Mouse (Mus musculus) liver, embryonic 16.5 days (tissue): ENCODE data around the gene Oaf. TPM values are rescaled to one million over a fixed set of nuclear protein-coding genes. Genes with fewer than 3 reads are reported as not detected.
A peak's percentile ranks its signal among the peaks of the same experiment; 100 is the strongest.

ENCODE experiments used
- ATAC-seq: fragments of 200-750 bp; cut with Nextera tagmentation; 2 replicates; pipeline ENCODE4 v1.8.0; 2017; ENCODE audit warnings: low read depth, mild to moderate bottlenecking, moderate number of reproducible peaks, moderate library complexity
- H3K27ac ChIP-seq: fragments of 300-500 bp; sonication (generic); 2 replicates; pipeline ENCODE4 v1.5.1; 2014; ENCODE audit warnings: mild to moderate bottlenecking, low read length
- H3K27me3 ChIP-seq: fragments of 300-500 bp; sonication (generic); 2 replicates; pipeline ENCODE4 v1.6.1; 2014; ENCODE audit warnings: low read depth, low read length, mixed read lengths; ENCODE audit not compliant: control insufficient read depth, insufficient read depth
- H3K36me3 ChIP-seq: fragments of 300-500 bp; sonication (generic); 2 replicates; pipeline ENCODE4 v1.6.1; 2014; ENCODE audit warnings: mild to moderate bottlenecking; ENCODE audit not compliant: control insufficient read depth, insufficient read depth
- H3K4me1 ChIP-seq: fragments of 300-500 bp; sonication (generic); 2 replicates; pipeline ENCODE4 v1.6.1; 2014; ENCODE audit warnings: low read depth, low read length, mixed read lengths; ENCODE audit not compliant: control insufficient read depth
- H3K4me2 ChIP-seq: fragments of 300-500 bp; sonication (generic); 2 replicates; pipeline ENCODE4 v1.6.1; 2014; ENCODE audit warnings: low read depth, low read length, mixed read lengths
- H3K4me3 ChIP-seq: fragments of 300-500 bp; sonication (generic); 2 replicates; pipeline ENCODE4 v1.5.1; 2014; ENCODE audit warnings: low read depth, mild to moderate bottlenecking, low read length
- H3K9ac ChIP-seq: fragments of 300-500 bp; sonication (generic); 2 replicates; pipeline ENCODE4 v1.6.1; 2014; ENCODE audit warnings: low read depth, low read length
- H3K9me3 ChIP-seq: fragments of 300-500 bp; sonication (generic); replicated peaks from 2 replicates; pipeline ENCODE4 v1.6.1; 2016; ENCODE audit warnings: low read length; ENCODE audit not compliant: control insufficient read depth
- WGBS: fragments of 180-500 bp; shearing (Covaris S2); extraction: QIAGEN DNeasy Blood & Tissue Kit; methylation state at CpG from one replicate; pipeline ENCODE4 v1.1.7; 2014; ENCODE audit not compliant: insufficient replicate concordance; 5-methylcytosine and 5-hydroxymethylcytosine counted together
- polyA plus RNA-seq: library from polyadenylated mRNA; unstranded; fragments of >200 nt; fragmentation: Nextera tagmentation; extraction: Ambion mirVana; gene quantifications from 2 replicates; pipeline ENCODE4 v1.2.1, GENCODE M21; 2015

The Oaf gene
- 24.4 and 29.0 TPM in 2 replicates for polyA plus RNA-seq

DNA sequence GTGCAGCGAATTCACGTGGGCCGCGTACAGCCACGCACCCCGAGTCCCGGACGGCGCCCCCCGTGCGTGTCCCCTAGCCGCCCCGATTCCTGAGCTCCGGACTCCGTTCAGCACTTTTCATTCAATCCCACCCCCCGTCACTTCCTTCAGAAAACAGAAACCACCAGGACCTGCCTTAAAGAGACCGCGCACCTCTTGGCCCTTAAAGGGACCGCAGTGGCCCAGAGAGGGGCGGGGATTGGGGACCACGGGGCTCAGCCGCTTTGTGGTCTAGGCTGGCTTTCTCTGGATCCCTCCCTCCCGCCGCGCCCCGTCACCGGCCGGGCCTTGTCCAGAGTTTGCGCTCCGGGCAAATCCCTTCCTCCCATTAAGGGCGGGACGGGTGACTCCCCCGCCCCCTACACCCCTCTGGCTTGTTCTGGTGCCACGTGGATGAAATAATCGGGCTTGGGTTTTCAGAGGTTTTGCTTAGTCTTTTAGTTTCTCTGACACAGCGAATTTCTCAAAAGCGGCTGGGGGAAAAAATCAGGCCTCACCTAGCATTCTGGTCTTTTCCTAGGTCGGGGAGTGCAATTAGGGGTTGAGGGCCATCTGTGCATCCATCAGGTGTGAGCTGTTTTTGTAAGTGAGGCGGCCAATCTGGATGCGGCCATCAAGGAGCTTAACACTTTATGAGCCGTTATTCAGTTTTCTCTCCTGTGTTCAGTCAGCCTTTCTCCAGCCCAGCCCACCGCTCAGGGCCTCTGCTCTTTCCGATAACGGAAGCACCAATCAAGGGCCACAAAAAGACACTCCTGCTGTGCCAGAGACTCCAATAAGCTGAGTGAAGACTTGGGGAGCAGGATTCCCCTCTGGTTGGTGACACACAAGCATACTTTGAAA is at the start of gene Oaf:
Gene Oaf, minus strand, starts transcription at position 200 of the 882 bp plus-strand sequence.
- H3K36me3 ChIP-seq = no peaks in the 10 kb centered on the region; the same call in 1 of the 2 replicates
- peaks cover 78% of the 10 kb centered on the region for H3K4me1 ChIP-seq
- H3K9ac ChIP-seq = peak within 1 kb of the TSS; percentile 86
- no peaks in the 10 kb centered on the region for H3K9me3 ChIP-seq
- H3K27me3 ChIP-seq = no peaks in the 10 kb centered on the region
- peak within 1 kb of the TSS; percentile 90 for H3K4me2 ChIP-seq
- H3K4me3 ChIP-seq = peak within 1 kb of the TSS; percentile 86
- H3K27ac ChIP-seq = peak within 1 kb of the TSS; percentile 92
- 1% methylated on average over 38 of the region's 44 CpGs for WGBS
- peak; percentile 81 for ATAC-seq

GRCm38 (mm10) chr9:43286870-43287269 is 47.2 kb upstream of the Oaf start:
- no peak overlapping the region for H3K4me2 ChIP-seq
- no peaks in the 10 kb centered on the region for H3K9me3 ChIP-seq
- H3K27me3 ChIP-seq = no peaks in the 10 kb centered on the region; the same call in 1 of the 2 replicates
- H3K27ac ChIP-seq = no peak overlapping the region
- ATAC-seq = no peak
- H3K4me3 ChIP-seq = no peak overlapping the region
- 1% methylated on average over 20 of the region's 20 CpGs for WGBS
- H3K36me3 ChIP-seq = no peaks in the 10 kb centered on the region
- H3K9ac ChIP-seq = no peak overlapping the region
- H3K4me1 ChIP-seq = no peaks in the 10 kb centered on the region

DNA sequence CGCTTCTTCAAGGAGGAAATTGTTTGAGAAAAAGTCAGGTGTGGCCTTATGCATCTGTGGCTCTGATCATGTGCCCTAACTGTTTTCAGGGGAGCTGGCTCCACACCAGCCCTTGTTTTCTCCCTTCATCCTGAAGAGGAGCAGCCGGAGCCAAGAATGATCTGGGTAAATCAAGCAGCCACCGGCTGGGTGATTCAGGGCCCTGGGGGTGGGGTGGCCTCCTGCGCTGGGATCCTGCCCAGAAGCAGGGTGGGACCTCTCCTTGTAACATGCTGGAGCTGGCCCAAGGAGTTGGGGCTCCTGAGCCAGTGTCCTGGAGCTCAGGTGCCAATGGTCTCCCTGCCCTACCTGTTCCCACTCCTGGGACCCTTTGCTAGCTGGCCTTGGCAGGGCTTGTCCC is 45.6 kb upstream of the Oaf start:
- H3K4me2 ChIP-seq = no peak overlapping the region
- WGBS = 68% methylated on average over 4 of the region's 4 CpGs
- H3K27ac ChIP-seq = no peak overlapping the region
- no peaks in the 10 kb centered on the region; the same call in 1 of the 2 replicates for H3K27me3 ChIP-seq
- H3K36me3 ChIP-seq = no peaks in the 10 kb centered on the region
- no peaks in the 10 kb centered on the region for H3K9me3 ChIP-seq
- H3K9ac ChIP-seq = no peak overlapping the region
- no peaks in the 10 kb centered on the region for H3K4me1 ChIP-seq
- no peak for ATAC-seq
- no peak overlapping the region for H3K4me3 ChIP-seq

GRCm38 (mm10) chr9:43284284-43284683 is 44.6 kb upstream of the Oaf start:
- WGBS = 10% methylated on average over 6 of the region's 6 CpGs
- H3K36me3 ChIP-seq = no peaks in the 10 kb centered on the region
- H3K9ac ChIP-seq = no peak overlapping the region
- no peaks in the 10 kb centered on the region; the same call in 1 of the 2 replicates for H3K27me3 ChIP-seq
- no peak overlapping the region for H3K27ac ChIP-seq
- H3K4me1 ChIP-seq = no peaks in the 10 kb centered on the region
- no peak overlapping the region for H3K4me2 ChIP-seq
- H3K4me3 ChIP-seq = no peak overlapping the region
- ATAC-seq = peak; percentile 74
- no peaks in the 10 kb centered on the region for H3K9me3 ChIP-seq

DNA sequence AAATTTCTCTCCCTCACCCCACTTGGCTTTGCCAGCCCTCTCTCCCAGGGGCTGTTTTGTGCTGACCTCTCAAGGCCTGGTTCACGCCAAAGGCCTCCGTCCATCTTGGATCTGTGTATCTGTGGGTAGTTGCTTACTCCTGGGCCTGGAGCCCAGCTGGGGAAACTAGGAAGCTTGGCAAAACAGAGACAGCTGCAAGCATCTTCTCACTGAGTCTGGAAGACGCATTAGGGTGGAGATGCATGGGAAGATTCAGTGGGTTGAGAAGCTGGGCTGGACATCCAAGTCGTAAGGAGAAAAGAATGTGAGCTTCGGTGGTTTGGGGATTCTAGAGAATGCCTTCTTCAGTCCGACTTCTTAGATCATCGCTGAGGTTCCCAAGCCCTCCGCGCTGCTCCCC is 34.0 kb upstream of the Oaf start:
- 51% methylated on average over 9 of the region's 9 CpGs for WGBS
- H3K9ac ChIP-seq = no peak overlapping the region
- H3K4me2 ChIP-seq = no peak overlapping the region
- peak overlapping the region; percentile 33; the same call in 1 of the 2 replicates for H3K27ac ChIP-seq
- no peaks in the 10 kb centered on the region for H3K9me3 ChIP-seq
- no peak overlapping the region for H3K4me3 ChIP-seq
- no peaks in the 10 kb centered on the region for H3K4me1 ChIP-seq
- H3K36me3 ChIP-seq = no peaks in the 10 kb centered on the region
- no peak for ATAC-seq
- peaks cover 47% of the 10 kb centered on the region for H3K27me3 ChIP-seq

DNA sequence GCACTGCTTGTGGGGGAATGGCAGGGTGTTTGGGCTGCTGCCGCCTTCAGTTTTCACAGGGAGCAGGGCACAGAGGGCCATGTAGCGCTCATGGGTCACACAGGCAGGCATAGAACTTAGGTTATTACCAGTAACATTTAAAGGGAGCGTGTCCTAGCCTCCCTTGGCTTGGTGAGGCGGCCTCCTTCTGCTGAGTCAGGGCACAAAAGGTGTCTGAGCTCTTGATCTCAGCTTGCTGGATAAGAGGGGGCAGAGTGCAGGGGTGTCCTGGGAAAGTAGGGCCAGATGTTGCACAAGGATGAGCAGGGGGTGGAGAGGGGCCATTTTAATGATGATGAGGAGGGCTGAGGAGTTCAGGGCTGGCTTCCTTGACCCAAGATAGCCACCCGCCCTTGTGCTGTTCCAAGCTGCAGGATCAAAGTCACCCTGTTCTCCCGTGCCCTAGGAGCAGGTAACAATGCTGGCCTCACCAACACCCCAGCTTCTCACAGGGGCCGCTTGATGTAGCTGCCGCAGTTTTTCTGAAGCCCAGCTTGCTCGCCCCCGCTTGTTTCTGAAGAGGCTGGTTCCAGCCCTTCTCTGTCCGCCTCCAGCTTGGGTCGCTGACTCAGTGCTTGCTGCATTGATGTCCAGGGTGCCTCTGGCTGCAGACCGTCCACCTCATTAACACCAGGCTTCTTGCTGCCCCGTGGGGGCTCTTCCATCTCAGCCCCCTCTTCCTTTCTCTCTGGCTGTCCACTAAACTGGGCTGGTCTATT is 32.2 kb upstream of the Oaf start:
- Histone ChIP-seq H3K4me3 (no peak overlapping the region), H3K27ac (no peak overlapping the region), H3K4me1 (no peaks in the 10 kb centered on the region; the same call in 1 of the 2 replicates), H3K4me2 (no peak overlapping the region), H3K9me3 (no peaks in the 10 kb centered on the region), H3K9ac (no peak overlapping the region), H3K36me3 (no peaks in the 10 kb centered on the region), H3K27me3 (peaks cover 47% of the 10 kb centered on the region)
- no peak for ATAC-seq
- WGBS = 57% methylated on average over 14 of the region's 14 CpGs

DNA sequence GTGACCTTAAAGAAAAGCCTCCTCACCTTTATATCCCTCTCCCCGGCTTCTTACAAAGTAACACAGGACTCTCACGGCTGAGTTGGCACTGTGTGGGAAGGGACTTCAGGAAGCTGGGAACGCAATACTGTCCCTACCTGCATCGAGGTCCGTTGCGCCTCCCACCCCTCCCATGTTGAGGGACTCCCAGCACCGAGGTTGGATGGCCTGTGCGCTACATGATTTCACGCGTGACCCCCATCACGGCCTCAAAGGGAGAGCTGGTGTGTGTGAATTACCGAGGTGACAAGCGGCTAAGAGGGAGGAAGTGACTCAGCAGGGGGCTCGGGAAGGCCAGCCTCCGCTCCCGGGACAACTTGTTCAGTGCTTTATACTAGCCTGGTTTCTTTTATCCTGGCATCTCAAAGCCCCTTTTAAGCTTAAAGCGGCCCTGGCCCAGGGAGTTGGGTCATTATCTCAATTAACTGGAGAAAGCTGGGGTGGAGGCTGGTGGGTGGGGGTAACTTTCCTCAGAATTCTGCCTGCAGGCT is 31.1 kb upstream of the Oaf start:
- Histone ChIP-seq H3K9me3 (no peaks in the 10 kb centered on the region), H3K4me2 (0 out of 2 replicates have a peak overlapping the region, but pooled peaks have one; percentile 7), H3K36me3 (no peaks in the 10 kb centered on the region), H3K4me3 (no peak overlapping the region), H3K27ac (no peak overlapping the region), H3K4me1 (no peaks in the 10 kb centered on the region; the same call in 1 of the 2 replicates), H3K27me3 (peaks cover 47% of the 10 kb centered on the region), H3K9ac (no peak overlapping the region)
- no peak for ATAC-seq
- WGBS = 3% methylated on average over 17 of the region's 17 CpGs

DNA sequence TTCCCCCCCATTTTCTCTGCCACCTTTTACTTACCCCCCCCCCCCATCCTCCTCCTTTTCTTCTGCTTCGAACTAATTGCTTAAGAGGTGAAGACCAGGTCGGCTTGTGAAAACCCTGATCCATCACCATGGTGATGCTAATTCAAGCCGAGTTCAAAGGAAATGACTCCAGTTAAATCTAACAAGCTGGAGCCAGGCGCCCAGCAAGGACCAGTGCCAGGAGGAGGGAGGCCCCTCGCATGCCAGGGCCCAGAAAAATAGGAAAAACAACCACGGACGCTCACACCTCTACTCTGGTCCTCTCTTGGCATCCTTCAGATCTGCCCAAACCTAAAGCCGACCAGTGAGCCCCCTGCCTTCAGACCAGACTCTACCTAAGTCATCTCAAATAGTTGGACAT is 29.5 kb upstream of the Oaf start:
- Histone ChIP-seq H3K27ac (no peak overlapping the region), H3K4me3 (no peak overlapping the region), H3K9me3 (no peaks in the 10 kb centered on the region), H3K4me1 (peaks cover under 1% of the 10 kb centered on the region; the same call in 1 of the 2 replicates), H3K9ac (no peak overlapping the region), H3K36me3 (no peaks in the 10 kb centered on the region), H3K27me3 (peaks cover 45% of the 10 kb centered on the region), H3K4me2 (no peak overlapping the region)
- ATAC-seq = no peak
- WGBS = 25% methylated on average over 8 of the region's 8 CpGs
